Mouse (Mus musculus) embryonic fibroblast, embryonic 13.5 days (primary cell): ENCODE measurements around the gene Robo3.

Experiments
- CTCF ChIP-seq: IDR thresholded peaks from 2 replicates; pipeline ENCODE4 v1.5.1; 2011; ENCODE audit warnings: mild to moderate bottlenecking, control low read depth, low read length, moderate library complexity, borderline replicate concordance; ENCODE audit not compliant: insufficient read depth
- POLR2A ChIP-seq: IDR thresholded peaks from 2 replicates; pipeline ENCODE4 v1.6.1; 2011; ENCODE audit warnings: low read depth, mild to moderate bottlenecking, control low read depth, low read length, moderate library complexity

GRCm38 (mm10) chr9:37365706-37366105 is 67.3 kb downstream of the Robo3 start:
- TF ChIP-seq POLR2A (no peak), CTCF (no peak)
